Mouse (Mus musculus): ENCODE measurements around the gene Cabp7.

GRCm38 (mm10) chr11:4745969-4746368, 609 bp downstream of the Cabp7 start:
- no peak for TF ChIP-seq TAL1 (IDR thresholded peaks at IDR 0.05; ENCODE audit: low read length)
- no peak for TF ChIP-seq GATA1 (IDR thresholded peaks at IDR 0.05; ENCODE audit: low read length)
